Mouse (Mus musculus) liver, postnatal 0 days (tissue): ENCODE data around the gene Fxyd3.
A peak's percentile ranks its signal among the peaks of the same experiment; 100 is the strongest.

Experiments
- CTCF ChIP-seq: sonication (generic); IDR thresholded peaks from 2 replicates; pipeline ENCODE4 v1.5.1; 2016; ENCODE audit warnings: antibody characterized with exemption, low read depth
- EP300 ChIP-seq: IDR thresholded peaks from 2 replicates; pipeline ENCODE4 v1.6.1; 2016; ENCODE audit warnings: antibody characterized with exemption, low read depth, mild to moderate bottlenecking

DNA sequence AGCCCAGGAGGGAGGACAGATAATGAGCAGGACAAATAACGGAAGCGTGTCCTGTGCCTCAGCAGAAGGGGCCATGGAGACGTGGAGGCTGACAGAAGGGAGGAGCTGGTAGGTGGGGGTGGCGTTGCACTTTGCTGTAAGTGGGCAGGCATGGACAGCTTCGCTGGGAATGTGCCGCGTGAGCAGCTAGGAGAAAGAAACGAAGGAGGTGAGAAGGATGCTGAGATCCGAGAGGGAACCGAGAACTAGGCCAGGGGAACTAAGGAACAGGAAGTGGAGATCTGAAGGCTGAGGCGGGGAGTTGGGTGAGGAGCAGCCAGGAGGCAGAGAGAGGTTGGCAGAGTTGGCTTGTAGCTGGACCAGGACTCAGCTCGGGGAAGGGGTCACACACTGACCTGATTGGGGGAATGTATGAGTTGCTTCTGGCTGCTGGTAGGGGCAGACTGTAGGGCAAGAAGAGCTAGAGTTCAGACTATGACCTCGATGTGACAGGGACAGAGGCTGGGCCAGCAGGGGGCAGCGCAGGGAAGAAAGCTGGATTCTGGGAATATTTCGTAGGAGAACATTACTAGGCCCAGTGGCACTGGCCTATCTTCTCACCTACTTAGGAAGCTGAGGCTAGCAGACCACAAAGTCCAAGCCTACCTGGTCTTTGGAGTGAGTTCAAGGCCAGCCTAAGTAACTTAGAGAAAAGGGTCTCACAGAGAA lies 28.7 kb upstream of the Fxyd3 start:
- peak; percentile 72 for TF ChIP-seq CTCF
- no peak for TF ChIP-seq EP300
